Mouse (Mus musculus) neutrophil, adult 59 days (primary cell): ENCODE measurements around the gene Zdhhc25. TPM values are rescaled to one million over a fixed set of nuclear protein-coding genes. Genes with fewer than 3 reads are reported as not detected.

Experiments
- total RNA-seq, 2 experiments: library from RNA; stranded (reverse); gene quantifications; 1 replicate in 1 of 2; 2 replicates in 1 of 2; pipeline ENCODE4 v1.2.4; 2023

The Zdhhc25 gene
- total RNA-seq: not detected

GRCm38 (mm10) chr15:88600002-88600401, at the start of gene Zdhhc25:
TSS of gene Zdhhc25 (plus strand) at chr15:88600302.

Other genes with a start within 250 kb of the Zdhhc25 start
- gene Brd1, start 133.9 kb downstream of the Zdhhc25 start, total RNA-seq: 10 to 100 TPM; 58.9 to 61.8 TPM
- gene Zbed4, start 151.4 kb downstream of the Zdhhc25 start, total RNA-seq: 10 to 100 TPM; 19.4 to 21.2 TPM
- 10 to 100 TPM in 1 of 2 experiments, 1 to 10 TPM in 1; 8.0 to 13.5 TPM for gene Alg12, start 219.0 kb downstream of the Zdhhc25 start, total RNA-seq
- gene Creld2, start 219.3 kb downstream of the Zdhhc25 start, total RNA-seq: 10 to 100 TPM; 21.8 to 22.8 TPM